Mouse (Mus musculus): ENCODE results near the gene Atic.

Atic gene

DNA sequence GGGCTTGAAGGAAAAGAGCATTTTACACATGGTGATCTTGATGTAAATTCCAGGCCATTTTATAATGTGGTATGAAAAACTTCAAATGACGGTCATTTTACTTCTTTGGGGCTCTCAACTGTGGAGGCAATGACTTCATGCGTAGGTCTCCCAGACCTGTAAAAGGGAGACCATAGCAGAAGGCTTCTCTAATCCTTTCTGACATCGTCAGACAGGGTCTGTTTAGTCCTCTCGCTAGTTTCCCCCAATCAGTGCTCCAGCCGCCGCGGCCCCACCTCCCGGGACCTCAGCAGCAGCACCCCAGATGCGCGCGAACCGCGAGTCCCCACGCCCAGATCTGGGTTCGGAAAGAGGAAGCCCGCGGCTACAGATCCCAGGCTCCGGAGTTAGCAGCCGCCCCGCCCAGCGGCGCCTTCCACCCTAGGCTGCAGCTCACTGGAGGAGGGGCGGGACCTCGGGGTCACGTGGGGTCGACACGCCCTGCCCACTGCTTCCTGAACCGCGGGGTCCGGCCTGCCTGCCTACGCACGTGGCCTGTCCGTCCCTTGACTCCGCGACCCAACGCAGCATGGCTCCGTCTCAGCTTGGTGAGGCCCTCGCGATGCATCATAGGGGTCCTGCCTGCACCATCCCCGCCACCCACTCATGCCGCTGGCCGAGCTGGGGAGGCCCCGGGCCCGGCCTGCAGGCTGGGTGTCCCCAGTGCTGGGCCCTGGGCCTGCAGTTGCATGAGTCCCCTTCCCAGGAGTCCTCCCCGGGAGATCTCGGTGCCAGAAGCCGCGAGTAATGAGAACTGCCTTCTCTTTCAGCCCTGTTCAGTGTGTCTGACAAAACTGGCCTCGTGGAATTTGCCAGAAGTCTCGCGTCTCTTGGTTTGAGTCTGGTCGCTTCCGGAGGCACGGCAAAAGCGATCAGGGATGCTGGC, at the start of gene Atic:
Atic (plus strand) TSS at position 463 of the 925 bp plus-strand sequence.
- DNase-seq, result peak; percentile 86

DNA sequence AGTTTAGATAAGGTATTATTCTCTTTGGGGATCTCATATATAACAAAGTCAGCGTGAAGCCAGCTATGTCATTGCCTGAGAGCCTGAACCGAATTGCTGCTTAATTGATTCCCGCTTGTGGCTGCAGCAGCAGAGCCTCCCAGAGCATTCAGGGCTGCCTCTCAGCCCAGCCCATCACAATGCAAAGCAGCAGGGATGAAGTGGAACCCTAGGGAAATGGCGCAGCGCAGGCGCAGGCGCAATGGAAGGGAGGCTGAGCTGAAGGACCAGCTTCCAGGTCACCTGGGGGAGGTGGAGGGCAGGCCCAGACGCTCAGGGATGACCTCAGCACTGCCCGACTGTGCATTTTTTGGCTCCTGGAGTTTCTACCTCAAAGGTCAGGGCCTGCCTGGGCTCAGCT, 49.7 kb upstream of the Atic start:
- no peak for DNase-seq

DNA sequence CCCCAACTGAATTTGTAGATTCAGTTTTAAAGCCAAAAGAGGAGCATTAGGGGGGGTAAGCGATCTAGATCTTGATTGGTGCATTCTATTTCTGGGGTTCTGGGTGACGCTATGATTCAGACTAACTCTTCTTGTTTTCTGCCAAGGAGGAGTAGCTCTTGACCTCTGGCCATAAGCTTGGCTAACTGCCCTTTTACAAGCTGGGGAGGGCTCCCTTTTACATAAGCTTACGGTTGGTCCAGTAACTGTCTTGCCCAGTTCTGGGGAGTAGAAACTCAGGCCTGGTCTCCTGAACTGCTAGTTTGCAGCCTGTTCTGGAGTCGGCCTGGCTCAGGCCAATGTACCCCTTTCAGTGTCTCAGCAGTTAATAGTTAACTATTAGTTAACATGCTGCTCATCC, 41.9 kb upstream of the Atic start:
- DNase-seq, result no peak

DNA sequence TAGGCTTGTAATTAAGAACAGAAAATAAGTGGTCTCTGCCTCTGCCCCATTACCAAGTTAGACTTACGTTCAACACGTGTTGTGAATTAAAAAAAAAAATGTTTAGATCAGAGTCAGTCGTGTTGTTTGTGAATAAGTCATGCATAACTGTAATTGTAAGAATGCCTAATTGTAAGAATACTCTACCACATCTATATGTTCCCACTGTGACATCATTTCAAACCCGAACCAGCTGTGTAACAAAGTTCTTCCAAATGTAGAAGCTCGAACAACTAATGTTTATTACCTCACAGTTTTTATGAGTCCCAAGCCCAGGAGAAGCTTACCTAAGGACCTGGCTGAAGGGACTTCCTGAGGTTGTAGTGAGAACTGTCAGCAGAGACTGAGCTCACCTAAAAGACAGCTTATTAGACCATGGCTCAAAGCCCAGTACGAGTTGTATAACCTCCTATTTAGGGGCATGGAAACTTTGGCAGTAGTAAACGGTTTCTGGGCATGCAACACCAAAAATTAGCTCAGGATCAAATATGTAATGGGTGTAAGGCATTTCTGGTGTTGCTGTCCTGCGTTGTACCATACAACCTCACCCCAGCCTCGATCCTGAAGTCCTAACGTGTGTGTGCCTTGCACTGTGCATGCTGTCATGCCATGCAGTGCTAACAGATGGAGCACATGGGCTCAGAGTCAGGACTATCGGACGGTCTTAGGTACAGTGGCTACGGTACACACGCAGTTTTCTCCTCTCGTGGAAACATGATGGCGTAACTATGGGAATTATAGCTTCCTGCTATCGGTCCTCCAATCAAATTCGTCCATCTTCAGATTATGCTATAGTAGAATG, 27.9 kb upstream of the Atic start:
- no peak for DNase-seq

DNA sequence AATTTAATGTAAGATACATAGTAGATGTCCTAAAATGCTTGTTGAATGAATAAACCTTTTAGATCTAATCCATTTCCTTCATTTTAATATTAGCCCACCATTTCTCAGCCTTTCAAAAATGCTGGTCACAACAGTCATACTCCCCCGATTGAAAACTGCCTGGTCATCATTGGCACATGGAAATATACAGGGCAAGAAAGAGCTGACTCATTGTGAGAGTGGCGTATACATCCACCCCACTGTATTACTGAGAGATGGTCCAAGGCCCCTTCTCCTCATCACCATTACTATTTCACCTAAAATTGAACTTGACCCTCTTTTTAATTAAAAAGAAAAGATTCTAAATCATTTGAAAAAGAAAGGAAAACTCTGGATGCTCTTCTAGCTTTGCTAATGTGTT, 26.2 kb upstream of the Atic start:
- DNase-seq, result no peak

DNA sequence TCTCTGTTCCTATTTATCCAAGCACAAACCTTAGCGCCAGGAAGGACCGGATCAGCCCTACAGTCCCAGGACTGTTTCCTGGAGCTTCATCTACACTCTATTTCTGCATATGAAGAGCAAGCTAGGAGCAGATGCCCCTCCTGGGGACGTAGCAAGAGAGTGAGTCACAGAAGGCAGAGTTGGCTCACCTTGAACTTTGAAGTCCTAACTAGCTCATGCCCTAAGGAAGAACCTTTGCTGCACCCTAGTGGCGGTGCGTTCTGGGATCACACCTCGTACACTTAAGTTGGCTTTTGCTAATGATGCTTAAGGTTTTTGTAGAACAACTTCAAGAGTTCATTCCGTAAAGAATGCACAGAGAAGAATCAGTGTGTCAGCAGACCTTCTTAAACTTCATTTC, 25.3 kb upstream of the Atic start:
- no peak for DNase-seq

DNA sequence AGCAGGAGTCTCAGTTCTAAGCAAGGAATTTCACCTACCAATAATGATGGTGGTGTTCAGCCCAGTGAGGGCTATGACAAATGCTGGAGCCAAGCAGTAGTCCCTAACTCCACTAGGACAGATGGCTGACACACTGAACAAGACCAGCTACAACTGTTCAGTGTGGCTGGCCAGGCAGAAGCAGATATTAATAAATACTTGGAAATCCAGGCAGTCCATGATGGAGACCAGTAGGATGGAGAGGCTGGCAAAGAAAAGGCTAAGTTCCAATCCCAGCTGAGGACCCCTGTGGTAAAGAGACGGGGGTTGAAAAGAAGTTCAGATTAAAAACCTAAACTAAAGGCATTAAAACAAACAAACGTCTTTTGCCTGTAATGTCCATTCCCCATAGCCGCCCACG, 17.3 kb upstream of the Atic start:
- no peak for DNase-seq

DNA sequence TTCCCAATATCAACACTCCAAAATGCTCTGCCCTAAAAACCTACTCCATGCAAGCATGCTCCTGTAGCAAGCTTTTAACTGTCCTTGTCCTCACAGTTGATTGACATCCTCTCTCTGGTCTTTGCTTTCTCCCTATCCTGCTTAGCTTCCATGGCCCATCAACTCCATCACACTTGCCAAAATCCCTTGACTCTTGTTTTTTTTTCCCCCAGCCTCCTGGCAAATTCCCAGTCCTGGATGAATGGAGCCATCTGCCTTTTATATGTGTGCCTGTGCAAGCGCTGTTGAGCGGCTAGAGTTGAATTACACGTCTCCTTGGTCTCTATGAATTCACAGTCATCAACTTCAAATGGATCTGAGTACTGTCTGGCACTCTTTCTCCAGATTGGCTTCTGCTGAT, 16.5 kb upstream of the Atic start:
- peak; percentile 11 for DNase-seq

DNA sequence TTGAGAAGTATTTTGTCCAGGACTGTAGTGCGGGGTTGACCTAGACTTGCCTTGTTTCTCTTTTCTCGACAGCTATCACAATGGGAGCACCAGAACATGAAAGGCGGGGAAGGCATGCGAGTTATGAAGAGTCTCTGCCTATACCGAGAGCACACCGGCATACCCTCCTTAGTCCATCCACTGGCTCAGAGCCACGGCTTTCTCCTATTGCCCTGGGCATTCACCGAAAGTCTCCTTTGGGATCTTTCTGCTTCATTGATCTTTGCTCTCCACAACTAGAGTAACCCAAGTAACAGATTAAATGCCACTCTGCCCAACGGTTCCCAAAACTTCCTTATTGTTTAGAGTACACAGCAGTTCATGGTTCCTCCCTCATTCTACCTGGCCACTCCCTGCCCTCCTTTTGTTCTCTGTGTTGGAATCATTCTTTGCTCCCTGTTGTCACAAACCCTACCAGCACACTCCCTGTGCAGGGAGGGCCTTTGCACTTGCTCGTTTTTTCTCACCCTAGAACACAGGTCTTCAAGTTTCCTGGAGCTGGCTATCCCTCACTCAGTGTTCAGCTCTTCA, 6.2 kb upstream of the Atic start:
- DNase-seq, result no peak

DNA sequence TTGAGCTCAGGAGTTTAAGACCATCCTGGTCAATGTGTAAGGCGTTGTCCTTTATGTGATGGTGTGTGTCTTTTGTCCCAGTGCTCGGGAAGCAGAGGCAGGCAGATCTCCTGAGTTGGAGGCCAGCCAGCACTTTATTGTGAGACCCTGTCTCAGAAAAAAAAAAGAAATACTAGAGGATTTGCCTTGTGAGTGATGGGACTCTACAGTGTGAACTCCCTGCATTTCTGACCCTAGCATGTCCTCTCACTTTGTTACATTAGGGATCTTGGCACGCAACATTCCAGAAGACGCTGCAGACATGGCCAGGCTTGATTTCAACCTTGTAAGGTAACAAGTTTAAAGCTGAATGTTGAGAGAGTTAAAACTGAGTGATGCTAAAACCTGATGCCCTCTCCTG, 3.7 kb downstream of the Atic start:
- no peak for DNase-seq

DNA sequence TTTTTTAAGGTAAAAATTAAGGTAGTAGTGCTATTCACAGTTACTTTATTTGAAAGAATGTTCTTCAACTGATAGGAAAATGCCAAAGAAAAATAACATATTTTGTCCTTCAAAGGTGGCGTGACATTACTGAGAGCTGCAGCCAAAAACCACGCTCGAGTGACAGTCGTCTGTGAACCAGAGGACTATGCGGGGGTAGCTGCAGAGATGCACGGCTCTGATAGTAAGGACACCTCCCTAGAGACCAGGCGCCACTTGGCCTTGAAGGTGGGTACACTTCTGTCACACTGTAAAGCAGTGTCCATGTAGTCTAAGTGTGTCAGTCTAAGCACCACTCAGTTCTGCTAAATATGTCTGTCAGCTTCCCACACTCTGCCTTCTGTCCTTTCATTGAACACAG, 7.3 kb downstream of the Atic start:
- DNase-seq, result no peak

DNA sequence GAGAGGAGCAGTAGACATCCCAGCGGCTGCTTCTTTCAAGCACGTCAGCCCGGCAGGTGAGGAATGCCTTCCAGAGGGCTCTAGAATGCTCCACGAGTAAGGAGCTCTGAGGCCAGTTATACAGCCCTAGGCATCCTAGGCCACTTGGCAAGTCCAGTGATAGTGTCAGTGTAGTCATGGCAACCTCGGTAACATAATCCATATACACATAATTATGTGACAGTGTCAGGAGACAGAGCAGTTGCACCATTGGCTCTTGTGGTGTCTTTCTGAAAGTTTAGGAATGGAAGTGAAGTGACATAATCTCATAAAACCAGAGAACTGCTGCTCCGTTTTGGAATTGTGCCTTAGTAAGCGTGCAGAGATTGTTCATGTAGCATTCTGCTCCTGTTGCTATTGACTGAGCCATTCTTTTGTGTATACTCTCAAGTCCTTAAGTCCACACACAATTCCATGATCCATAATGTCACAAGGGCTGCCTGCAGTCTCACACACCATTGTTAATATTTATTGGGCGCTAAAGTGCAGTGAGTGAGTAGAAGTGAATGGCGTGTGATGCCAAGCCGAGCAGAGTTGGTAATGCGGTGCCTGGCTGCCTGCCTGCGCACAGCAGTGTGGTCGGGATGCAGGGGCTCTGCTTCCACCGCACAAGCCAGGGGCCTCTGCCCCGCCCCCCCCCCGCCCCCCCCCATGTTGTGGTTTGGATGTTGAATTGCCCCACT, 11.1 kb downstream of the Atic start:
- DNase-seq, result no peak

DNA sequence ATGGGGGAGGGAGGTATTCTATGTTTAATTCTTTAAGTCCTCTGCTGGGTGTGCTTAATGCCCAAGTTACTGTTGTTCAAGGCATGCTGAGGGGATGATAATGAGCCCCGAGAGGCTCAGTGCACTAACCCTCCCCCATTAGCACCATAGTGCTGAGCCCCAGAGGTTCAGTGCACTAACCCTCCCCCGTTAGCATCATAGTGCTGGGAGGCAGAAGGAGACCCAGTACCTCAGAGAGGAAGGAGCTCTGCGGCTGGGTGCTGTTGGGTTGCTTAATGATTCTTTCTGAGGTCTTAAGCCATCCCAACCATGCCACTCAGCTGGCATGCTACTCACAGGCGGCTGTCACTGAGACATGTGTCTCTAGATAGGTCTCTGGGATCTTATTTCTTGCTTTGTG, 13.2 kb downstream of the Atic start:
- no peak for DNase-seq

DNA sequence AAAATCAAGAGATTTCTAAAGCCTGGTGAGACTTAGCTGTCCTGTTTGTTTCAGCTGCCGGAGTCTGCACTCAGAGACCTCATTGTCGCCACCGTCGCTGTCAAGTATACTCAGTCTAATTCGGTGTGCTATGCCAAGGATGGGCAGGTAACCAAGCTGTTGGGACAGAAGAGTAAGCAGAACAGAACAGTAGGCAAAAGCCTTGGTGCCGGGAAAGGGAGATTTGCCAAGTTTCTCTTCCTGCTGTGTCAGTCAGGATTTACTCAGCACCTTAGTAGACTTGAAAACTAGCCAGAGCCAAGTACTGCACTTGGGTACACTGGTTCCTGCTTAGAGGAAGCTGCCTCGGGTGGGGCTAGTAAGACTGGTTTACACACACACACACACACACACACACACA, 19.0 kb downstream of the Atic start:
- peak; percentile 72 for DNase-seq

DNA sequence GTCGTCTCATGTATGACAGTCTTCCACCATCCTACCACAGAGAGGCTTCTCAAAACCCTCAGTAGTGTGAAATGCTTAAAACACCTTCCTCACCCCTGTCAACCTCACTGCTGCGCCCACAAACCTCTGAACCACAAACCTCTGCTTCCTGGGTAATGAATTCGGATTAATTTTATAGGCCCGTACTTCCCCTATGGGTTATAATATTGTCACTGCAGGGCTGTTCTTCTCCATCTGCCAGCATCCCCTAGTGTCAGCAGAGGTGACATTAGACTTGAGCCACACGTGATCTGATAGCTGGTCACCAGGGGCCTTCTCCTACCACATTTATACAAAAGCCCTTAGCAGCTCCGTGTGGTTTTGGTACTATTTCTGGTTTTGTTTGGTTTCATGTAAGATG, 19.9 kb downstream of the Atic start:
- no peak for DNase-seq

DNA sequence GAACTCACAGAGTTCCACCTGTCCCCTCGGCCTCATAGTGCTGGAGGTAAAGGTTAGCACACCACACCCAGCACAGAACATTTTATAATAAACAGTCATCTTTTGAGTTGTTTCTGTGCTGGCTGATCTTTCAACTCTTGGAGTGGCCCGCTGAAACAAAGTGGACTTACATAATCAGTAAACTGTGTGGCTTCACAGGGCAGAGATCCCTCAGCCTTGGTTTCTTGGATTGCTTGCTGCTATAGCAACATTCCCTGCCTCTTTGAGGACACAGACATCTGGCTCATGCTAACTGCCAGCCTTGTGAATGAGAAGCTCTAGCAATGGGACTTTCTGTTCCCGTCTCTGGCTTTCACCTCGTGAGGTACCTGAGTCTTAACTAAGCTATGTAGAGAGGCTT, 22.6 kb downstream of the Atic start:
- no peak for DNase-seq

DNA sequence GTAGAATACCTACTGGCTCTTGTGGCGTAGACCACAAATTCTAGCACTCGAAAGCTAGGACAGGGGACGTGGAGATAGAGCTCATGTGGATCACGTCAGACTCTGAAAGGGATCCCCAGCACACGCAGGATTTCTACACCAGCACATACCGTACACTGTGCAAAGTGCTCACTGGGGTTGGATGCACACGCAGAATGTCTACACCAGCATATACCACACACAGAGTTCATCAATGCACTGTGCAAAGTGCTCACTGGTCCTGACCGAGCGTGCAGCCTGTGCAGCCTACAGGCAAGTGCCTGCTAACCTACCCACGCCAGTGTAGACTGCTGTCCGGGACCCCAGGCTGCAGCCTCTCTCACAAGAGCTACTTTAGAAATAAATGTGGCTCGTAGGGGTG, 23.5 kb downstream of the Atic start:
- no peak for DNase-seq

DNA sequence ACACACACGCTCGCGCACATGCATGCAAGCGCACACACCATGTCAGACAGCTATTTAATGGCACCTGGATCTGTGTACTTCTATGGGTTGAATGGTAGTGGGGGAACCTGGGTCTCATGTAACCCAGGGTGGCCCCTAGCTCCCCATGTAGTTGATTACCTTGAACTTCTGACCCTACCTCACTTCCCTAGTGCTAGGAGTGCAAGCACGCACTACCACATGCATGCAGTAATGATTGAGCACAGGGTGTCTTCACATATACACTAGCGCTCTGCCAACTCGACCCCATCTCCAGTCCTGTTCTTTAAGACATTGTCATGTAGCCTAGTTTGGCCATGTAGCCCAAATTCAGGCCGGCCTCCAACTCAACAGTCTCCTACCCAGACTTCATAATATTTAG, 26.4 kb downstream of the Atic start:
- DNase-seq, result no peak

DNA sequence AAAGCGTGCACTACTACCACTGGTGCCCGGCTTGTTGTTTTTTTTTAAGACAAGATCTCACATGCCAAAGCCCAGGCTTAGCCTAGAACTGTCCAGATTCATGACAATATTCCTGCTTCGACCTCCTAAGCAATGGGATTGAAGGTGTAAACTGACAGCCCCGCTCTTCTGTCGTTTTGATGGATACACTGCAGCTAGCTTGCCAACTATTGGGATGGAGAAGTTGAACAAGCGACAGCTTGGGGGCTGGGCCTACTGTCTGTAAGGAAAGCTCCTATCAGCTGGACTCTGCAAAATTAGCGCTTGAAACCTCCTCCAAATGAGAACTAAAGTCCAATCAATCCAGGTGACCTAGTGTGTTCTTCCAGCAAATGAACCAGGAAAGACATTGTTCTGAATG, 26.9 kb downstream of the Atic start:
- no peak for DNase-seq

DNA sequence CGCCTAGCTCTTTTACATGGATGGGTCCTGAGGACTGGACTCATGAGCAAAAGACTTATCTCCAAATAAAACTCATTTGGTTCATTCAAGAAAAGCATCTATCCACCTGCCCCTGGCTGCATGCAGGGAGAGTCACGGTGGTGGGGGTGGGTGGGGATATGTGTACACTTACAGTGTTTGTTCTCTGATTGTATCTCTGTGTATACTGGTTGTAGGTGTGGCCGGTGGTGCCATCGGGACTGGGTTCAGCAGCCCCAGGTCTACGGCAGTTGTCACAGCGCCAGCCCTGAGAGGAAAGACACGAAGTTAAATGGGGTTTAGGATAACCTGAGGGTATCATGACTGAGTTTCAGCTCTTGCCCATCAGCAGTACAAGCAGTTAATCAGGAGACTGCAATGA, 29.7 kb downstream of the Atic start:
- no peak for DNase-seq

DNA sequence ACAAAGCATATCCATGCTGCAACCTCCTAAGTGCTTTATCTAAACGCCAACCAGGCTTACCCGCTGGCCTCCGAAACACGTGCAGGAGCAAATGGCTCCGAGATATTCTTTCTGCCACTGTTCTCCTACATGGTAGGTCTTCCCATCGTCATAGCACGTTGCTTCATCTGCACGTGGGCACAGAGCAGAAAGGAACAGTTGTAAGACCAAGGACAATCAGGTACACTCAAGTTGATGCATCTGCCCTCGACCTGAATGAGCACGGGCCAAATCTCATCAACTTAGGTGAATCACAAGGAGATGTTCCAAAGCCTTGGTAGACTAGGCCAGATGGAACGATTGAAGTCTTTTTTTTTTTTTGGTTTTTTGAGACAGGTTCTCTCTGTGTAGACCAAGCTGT, 33.1 kb downstream of the Atic start:
- DNase-seq, result no peak

DNA sequence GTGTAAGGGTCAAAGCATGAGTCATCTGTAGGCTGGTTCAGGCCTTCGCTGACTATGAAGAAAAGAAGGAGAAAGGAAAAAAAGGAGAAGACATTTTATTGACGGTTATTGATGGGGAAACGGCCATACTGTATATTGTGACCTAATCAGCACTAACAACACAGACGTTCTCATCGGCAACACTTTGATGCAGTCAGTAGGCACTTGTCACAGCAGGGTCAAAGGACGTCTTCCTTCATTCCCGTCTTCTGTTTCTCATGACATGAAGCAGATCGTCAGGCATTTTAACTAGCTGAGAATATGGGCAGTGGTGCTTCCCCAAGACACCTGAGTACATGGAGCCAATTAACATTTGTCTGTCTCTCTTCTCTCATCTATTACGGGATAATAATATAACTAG, 36.2 kb downstream of the Atic start:
- no peak for DNase-seq

DNA sequence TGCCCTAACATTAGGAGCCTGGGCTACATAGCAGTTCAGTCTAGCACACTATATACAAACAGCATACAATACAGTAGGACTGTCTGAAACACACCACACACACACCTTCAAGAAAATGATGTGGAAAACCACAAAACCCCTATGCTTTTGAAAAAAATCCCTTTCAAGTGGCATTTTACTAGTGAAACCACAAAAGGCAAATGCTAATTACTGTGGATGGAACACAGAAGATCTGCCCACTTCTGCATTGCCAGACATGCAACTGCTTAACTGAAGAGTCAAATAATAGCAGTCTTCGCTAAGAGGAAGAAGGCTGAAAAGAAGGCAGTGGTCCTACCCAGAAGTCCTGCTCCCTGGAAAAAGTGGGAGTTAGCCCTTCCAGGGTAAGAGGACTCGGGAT, 37.3 kb downstream of the Atic start:
- no peak for DNase-seq
